Mouse (Mus musculus) MEL (cell line): Measurements from ENCODE around the gene Stum. TPM values are rescaled to one million over a fixed set of nuclear protein-coding genes. Genes with fewer than 3 reads are reported as not detected.

Experiments used
- DNase-seq: peaks from one replicate; pipeline ENCODE4 v3.0.0; 2011; ENCODE audit warnings: low read depth, low spot score
- H3K27ac ChIP-seq: 2 replicates; pipeline ENCODE4 v1.5.1; 2012; ENCODE audit warnings: low read depth, mild to moderate bottlenecking, control low read depth, low read length, moderate library complexity; ENCODE audit not compliant: control insufficient read depth
- H3K27me3 ChIP-seq, 2 experiments: fragments of 150-350 bp in 1 of 2; sonication (generic) in 1 of 2; 2 replicates each; pipeline ENCODE4 v1.6.1; 2012; ENCODE audit warnings: low read length in 2 of 2, mild to moderate bottlenecking in 2 of 2, improper control_type of control experiment in 1 of 2, moderate library complexity in 1 of 2; ENCODE audit not compliant: insufficient read depth in 2 of 2, control insufficient read depth in 1 of 2
- H3K36me3 ChIP-seq, 2 experiments: 2 replicates each; pipeline ENCODE4 v1.6.1; 2012 to 2014; ENCODE audit warnings: low read length in 2 of 2, improper control_type of control experiment in 1 of 2, inconsistent platforms in 1 of 2, mild to moderate bottlenecking in 1 of 2; ENCODE audit not compliant: insufficient read depth in 2 of 2, control insufficient read depth in 1 of 2
- H3K4me1 ChIP-seq, 2 experiments: fragments of 150-350 bp in 1 of 2; sonication (generic) in 1 of 2; 2 replicates each; pipeline ENCODE4 v1.6.1; 2012; ENCODE audit warnings: low read length in 2 of 2, improper control_type of control experiment in 1 of 2, mild to moderate bottlenecking in 1 of 2; ENCODE audit not compliant: insufficient read depth in 2 of 2, control insufficient read depth in 1 of 2
- H3K4me3 ChIP-seq, 2 experiments: fragments of 150-350 bp in 1 of 2; sonication (generic) in 1 of 2; 2 replicates each; pipeline ENCODE4 v1.5.1; 2012; ENCODE audit warnings: low read depth in 2 of 2, low read length in 2 of 2, mild to moderate bottlenecking in 2 of 2, moderate library complexity in 2 of 2, control low read depth in 1 of 2, improper control_type of control experiment in 1 of 2; ENCODE audit not compliant: control insufficient read depth in 1 of 2, insufficient read depth in 1 of 2
- H3K79me2 ChIP-seq: 2 replicates; pipeline ENCODE4 v1.6.1; 2012; ENCODE audit warnings: mild to moderate bottlenecking, low read length, moderate library complexity; ENCODE audit not compliant: control insufficient read depth, poor library complexity, insufficient read depth
- H3K9ac ChIP-seq: 2 replicates; pipeline ENCODE4 v1.6.1; 2012; ENCODE audit warnings: low read depth, mild to moderate bottlenecking, control low read depth, low read length, moderate library complexity; ENCODE audit not compliant: control insufficient read depth, poor library complexity, severe bottlenecking
- H3K9me3 ChIP-seq: fragments of 150-350 bp; sonication (generic); replicated peaks from 2 replicates; pipeline ENCODE4 v1.6.1; 2012; ENCODE audit warnings: mild to moderate bottlenecking, low read length, improper control_type of control experiment, moderate library complexity; ENCODE audit not compliant: insufficient read depth
- BHLHE40 ChIP-seq: IDR thresholded peaks from 2 replicates; pipeline ENCODE4 v1.6.1; 2012; ENCODE audit warnings: low read depth, mild to moderate bottlenecking, inconsistent platforms, low read length, improper control_type of control experiment, borderline replicate concordance
- CHD1 ChIP-seq: IDR thresholded peaks from 2 replicates; pipeline ENCODE4 v1.6.1; 2012; ENCODE audit warnings: low read depth, mild to moderate bottlenecking, inconsistent platforms, low read length, improper control_type of control experiment
- CTCF ChIP-seq, 3 experiments: IDR thresholded peaks in 2 of 3; conservative IDR thresholded peaks in 1 of 3; 2 replicates each; pipeline ENCODE4 v1.5.1; 2011 to 2012; ENCODE audit warnings: low read length in 3 of 3, low read depth in 2 of 3, mild to moderate bottlenecking in 2 of 3, improper control_type of control experiment in 1 of 3, inconsistent platforms in 1 of 3, mixed read lengths in 1 of 3, moderate library complexity in 1 of 3; ENCODE audit not compliant: control insufficient read depth in 1 of 3, insufficient read depth in 1 of 3, poor library complexity in 1 of 3, severe bottlenecking in 1 of 3
- E2F4 ChIP-seq: IDR thresholded peaks from 2 replicates; pipeline ENCODE4 v1.6.1; 2011; ENCODE audit warnings: low read depth, low read length, improper control_type of control experiment, borderline replicate concordance
- ELF1 ChIP-seq: IDR thresholded peaks from 2 replicates; pipeline ENCODE4 v1.6.1; 2014; ENCODE audit warnings: low read depth, mild to moderate bottlenecking, inconsistent platforms, low read length, improper control_type of control experiment, moderate library complexity
- EP300 ChIP-seq, 2 experiments: IDR thresholded peaks; 2 replicates each; pipeline ENCODE4 v1.6.1; 2011; ENCODE audit warnings: improper control_type of control experiment in 2 of 2, low read length in 2 of 2, low read depth in 1 of 2, mild to moderate bottlenecking in 1 of 2
- GABPA ChIP-seq: IDR thresholded peaks from 2 replicates; pipeline ENCODE4 v1.6.1; 2012; ENCODE audit warnings: low read depth, mild to moderate bottlenecking, inconsistent platforms, low read length, improper control_type of control experiment, moderate library complexity
- GATA1 ChIP-seq: IDR thresholded peaks from 2 replicates; pipeline ENCODE4 v1.6.1; 2011; ENCODE audit warnings: low read depth, low read length, improper control_type of control experiment
- HCFC1 ChIP-seq: IDR thresholded peaks from 2 replicates; pipeline ENCODE4 v1.6.1; 2012; ENCODE audit warnings: low read depth, mild to moderate bottlenecking, inconsistent platforms, low read length, improper control_type of control experiment, moderate library complexity
- JUND ChIP-seq: IDR thresholded peaks from 2 replicates; pipeline ENCODE4 v1.6.1; 2011; ENCODE audit warnings: low read depth, mild to moderate bottlenecking, improper control_type of control experiment, low read length
- MAX ChIP-seq: IDR thresholded peaks from 2 replicates; pipeline ENCODE4 v1.6.1; 2011; ENCODE audit warnings: low read length, improper control_type of control experiment
- MAZ ChIP-seq: IDR thresholded peaks from 2 replicates; pipeline ENCODE4 v1.6.1; 2012; ENCODE audit warnings: low read depth, mild to moderate bottlenecking, inconsistent platforms, low read length, improper control_type of control experiment
- MEF2A ChIP-seq: IDR thresholded peaks from 2 replicates; pipeline ENCODE4 v1.6.1; 2014; ENCODE audit warnings: low read depth, mild to moderate bottlenecking, inconsistent platforms, low read length, improper control_type of control experiment; ENCODE audit not compliant: poor library complexity, insufficient replicate concordance, severe bottlenecking; ENCODE audit errors: extremely low read depth
- MXI1 ChIP-seq: IDR thresholded peaks from 2 replicates; pipeline ENCODE4 v1.6.1; 2011; ENCODE audit warnings: mild to moderate bottlenecking, low read depth, low read length, improper control_type of control experiment
- MYC ChIP-seq: IDR thresholded peaks from 2 replicates; pipeline ENCODE4 v1.6.1; 2011; ENCODE audit warnings: low read depth, mild to moderate bottlenecking, low read length, improper control_type of control experiment, moderate library complexity
- NELFE ChIP-seq: IDR thresholded peaks from 2 replicates; pipeline ENCODE4 v1.6.1; 2011; ENCODE audit warnings: low read depth, low read length, improper control_type of control experiment
- POLR2AphosphoS2 ChIP-seq: IDR thresholded peaks from 2 replicates; pipeline ENCODE4 v1.6.1; 2011; ENCODE audit warnings: low read length, improper control_type of control experiment
- RAD21 ChIP-seq: IDR thresholded peaks from 2 replicates; pipeline ENCODE4 v1.6.1; 2011; ENCODE audit warnings: mild to moderate bottlenecking, low read depth, low read length, improper control_type of control experiment
- RCOR1 ChIP-seq: IDR thresholded peaks from 2 replicates; pipeline ENCODE4 v1.6.1; 2012; ENCODE audit warnings: low read depth, mild to moderate bottlenecking, inconsistent platforms, low read length, improper control_type of control experiment
- SIN3A ChIP-seq: IDR thresholded peaks from 2 replicates; pipeline ENCODE4 v1.6.1; 2012; ENCODE audit warnings: low read length, improper control_type of control experiment, inconsistent platforms
- TAL1 ChIP-seq: IDR thresholded peaks from 2 replicates; pipeline ENCODE4 v1.6.1; 2012; ENCODE audit warnings: mild to moderate bottlenecking, inconsistent platforms, low read length, moderate library complexity, mixed read lengths
- USF2 ChIP-seq, 2 experiments: IDR thresholded peaks; 2 replicates each; pipeline ENCODE4 v1.6.1; 2011 to 2012; ENCODE audit warnings: improper control_type of control experiment in 2 of 2, low read length in 2 of 2, borderline replicate concordance in 1 of 2, inconsistent platforms in 1 of 2, low read depth in 1 of 2, mild to moderate bottlenecking in 1 of 2; ENCODE audit not compliant: insufficient read depth in 1 of 2
- ZC3H11A ChIP-seq: IDR thresholded peaks from 2 replicates; pipeline ENCODE4 v1.6.1; 2012; ENCODE audit warnings: low read depth, mild to moderate bottlenecking, inconsistent platforms, low read length, improper control_type of control experiment
- polyA plus RNA-seq, 2 experiments: library from polyadenylated mRNA; stranded (reverse) in 1 of 2; unstranded in 1 of 2; fragments of >175 nt in 1 of 2; fragments of >200 nt in 1 of 2; gene quantifications; 2 replicates each; pipeline versions ENCODE4 v1.2.1 to v1.2.4; 2012; ENCODE audit warnings: low replicate concordance in 2 of 2, low read depth in 1 of 2; ENCODE audit not compliant: insufficient read length in 2 of 2, insufficient read depth in 1 of 2, missing spikeins in 1 of 2
- total RNA-seq: library from RNA; depleted of rRNA; stranded (reverse); fragments of 300-350 nt; gene quantifications from 2 replicates; pipeline ENCODE4 v1.2.3, GENCODE M21; 2012

The Stum gene
- total and polyA plus RNA-seq, 3 experiments: not detected

DNA sequence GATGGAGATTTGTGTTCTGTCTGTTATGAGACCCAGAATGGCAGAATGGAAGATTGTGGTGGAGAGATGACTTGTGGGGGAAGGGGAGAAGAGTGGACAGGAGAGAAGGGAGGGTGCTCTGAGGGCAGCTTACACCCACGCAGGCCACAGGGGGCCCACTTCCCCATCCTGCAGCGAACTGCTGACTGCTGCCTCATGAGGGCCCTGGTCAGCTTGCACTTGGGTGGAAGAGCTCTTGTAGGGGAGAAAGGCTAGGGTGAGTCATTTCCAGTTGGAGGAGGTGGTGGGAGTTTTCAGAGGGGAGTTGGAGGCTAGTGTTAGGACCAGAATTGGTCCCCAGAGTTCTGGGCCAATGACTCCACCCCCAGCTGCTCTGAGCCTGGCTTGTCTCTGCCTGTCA is 66.2 kb downstream of the Stum start:
- no peaks in the 10 kb centered on the region for H3K9me3 ChIP-seq
- H3K79me2 ChIP-seq: no peaks in the 10 kb centered on the region
- H3K27ac ChIP-seq: no peak overlapping the region
- 0 out of 4 replicates have a peak, but pooled peaks cover 0 to 5% of the 10 kb centered on the region in 2 experiments for H3K4me1 ChIP-seq
- no peak overlapping the region for H3K9ac ChIP-seq
- TF ChIP-seq NELFE (no peak), EP300 (IDR thresholded peaks at IDR 0.05; ENCODE audit: low read depth in 1 of 2, low read length in 2 of 2) (0 out of 4 replicates have a peak, but pooled peaks of 1 of the 2 experiments have one; percentile 10), MAX (no peak), MEF2A (no peak), E2F4 (no peak), RAD21 (no peak), MAZ (no peak), MYC (no peak)
- no peak overlapping the region for H3K4me3 ChIP-seq
- no peaks in the 10 kb centered on the region; a peak in 1 of 4 replicates for H3K36me3 ChIP-seq
- DNase-seq: peak; percentile 50
- H3K27me3 ChIP-seq: no peaks in the 10 kb centered on the region

DNA sequence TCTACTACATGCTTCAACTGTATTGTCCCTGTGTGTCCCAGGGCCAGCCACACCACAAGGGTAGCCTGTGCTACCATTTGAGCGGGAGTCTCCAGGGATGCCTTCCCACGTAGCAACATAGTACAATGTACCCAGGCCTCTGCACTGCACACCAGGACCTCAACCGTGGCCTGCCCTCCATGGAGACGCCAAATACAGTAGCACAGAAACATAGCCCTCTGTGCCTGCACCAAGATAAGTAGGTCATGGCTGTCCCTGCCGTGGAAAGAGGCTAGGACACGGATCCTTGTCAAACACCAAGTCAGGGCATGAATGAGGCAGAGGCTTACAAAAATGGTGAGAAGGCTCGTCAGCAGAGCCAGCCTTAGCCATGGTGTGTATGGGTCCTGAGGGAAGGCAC is 67.5 kb downstream of the Stum start:
- Histone ChIP-seq H3K27ac (no peak overlapping the region), H3K4me3 (no peak overlapping the region)
- DNase-seq: no peak
- TF ChIP-seq JUND (no peak), BHLHE40 (no peak)
- TF ChIP-seq, all 39 proteins: peak for 0
- H3K4me1 ChIP-seq: 0 out of 4 replicates have a peak, but pooled peaks cover 0 to 5% of the 10 kb centered on the region in 2 experiments
- no peaks in the 10 kb centered on the region for H3K9me3 ChIP-seq
- no peak overlapping the region for H3K9ac ChIP-seq
- no peaks in the 10 kb centered on the region; a peak in 1 of 4 replicates for H3K36me3 ChIP-seq
- H3K27me3 ChIP-seq: no peaks in the 10 kb centered on the region
- no peaks in the 10 kb centered on the region for H3K79me2 ChIP-seq

GRCm38 (mm10) chr1:180415064-180415463 is 68.2 kb downstream of the Stum start:
- no peak for DNase-seq
- no peaks in the 10 kb centered on the region for H3K79me2 ChIP-seq
- no peak overlapping the region for H3K9ac ChIP-seq
- 0 out of 4 replicates have a peak, but pooled peaks cover 0 to 5% of the 10 kb centered on the region in 2 experiments for H3K4me1 ChIP-seq
- H3K27me3 ChIP-seq: no peaks in the 10 kb centered on the region
- TF ChIP-seq SIN3A: no peak
- TF ChIP-seq EP300 (IDR thresholded peaks at IDR 0.05; ENCODE audit: low read depth in 1 of 2, low read length in 2 of 2): no peak
- TF ChIP-seq GABPA: no peak
- no peak for TF ChIP-seq JUND
- no peak for TF ChIP-seq TAL1
- no peak for TF ChIP-seq ELF1
- TF ChIP-seq ZC3H11A: no peak
- TF ChIP-seq MXI1: no peak
- no peak for TF ChIP-seq RCOR1
- no peak for TF ChIP-seq RAD21
- TF ChIP-seq USF2 (IDR thresholded peaks at IDR 0.05; ENCODE audit: borderline replicate concordance in 1 of 2, insufficient read depth in 1 of 2, low read depth in 1 of 2, low read length in 2 of 2): no peak
- TF ChIP-seq GATA1: no peak
- TF ChIP-seq MAZ: no peak
- no peak for TF ChIP-seq POLR2AphosphoS2
- no peak for TF ChIP-seq CHD1
- no peak for TF ChIP-seq HCFC1
- no peak for TF ChIP-seq MYC
- TF ChIP-seq CTCF (IDR thresholded peaks at IDR 0.05 in 2 of 3, conservative IDR thresholded peaks at IDR 0.05 in 1 of 3; ENCODE audit: control insufficient read depth in 1 of 3, insufficient read depth in 1 of 3, low read depth in 2 of 3, low read length in 3 of 3, poor library complexity in 1 of 3, severe bottlenecking in 1 of 3): no peak
- H3K9me3 ChIP-seq: no peaks in the 10 kb centered on the region
- H3K4me3 ChIP-seq: no peak overlapping the region
- H3K36me3 ChIP-seq: no peaks in the 10 kb centered on the region; a peak in 1 of 4 replicates
- H3K27ac ChIP-seq: no peak overlapping the region
